Mouse (Mus musculus): Measurements from ENCODE around the gene Rapgef3. TPM values are rescaled to one million over a fixed set of nuclear protein-coding genes. Genes with fewer than 3 reads are reported as not detected.

Gene Rapgef3
- total RNA-seq, 2 experiments from 2014 or later: 35.7 to 52.9 TPM

- intact Hi-C loops (cut with DNase I): no loop called here
- no peak for DNase-seq (ENCODE audit: low spot score in 2 of 2)
Measured at GRCm38 (mm10) chr15:97779576-97779975, 11.8 kb upstream of the Rapgef3 start.

- DNase-seq (ENCODE audit: low spot score in 2 of 2): no peak
- intact Hi-C loops (cut with DNase I): no loop called here
Measured at GRCm38 (mm10) chr15:97778311-97779098, 10.7 kb upstream of the Rapgef3 start, which contains the start of gene Slc48a1. Gene Slc48a1 (plus strand): TSS chr15:97778520.

- intact Hi-C loops (cut with DNase I): loop anchor here (1.0 kb wide), 1 partner anchor 60 kb away; no protein-coding TSS in a partner anchor
Measured at GRCm38 (mm10) chr15:97776919-97777318, 9.1 kb upstream of the Rapgef3 start.

DNA sequence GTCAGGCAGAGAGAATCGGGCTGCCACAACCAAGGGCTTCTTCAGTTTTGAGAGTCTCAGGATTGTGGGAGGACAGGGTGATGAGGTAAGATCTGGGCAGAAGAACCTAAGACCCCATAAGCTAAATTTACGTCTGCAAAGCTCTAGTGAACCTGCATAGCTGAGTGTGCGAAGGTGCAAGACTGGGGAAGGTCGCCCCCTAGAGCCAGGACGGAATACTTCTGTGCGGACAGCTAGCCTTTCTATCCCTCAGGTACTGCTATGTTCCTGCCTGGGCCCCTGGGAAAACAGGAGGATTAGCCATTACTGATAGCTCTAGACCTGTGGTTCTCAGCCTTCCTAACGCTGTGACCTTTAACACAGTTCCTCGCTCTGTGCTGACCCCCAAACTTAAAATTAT, 8.7 kb upstream of the Rapgef3 start:
- intact Hi-C loops (cut with DNase I): loop anchor here (1.0 kb wide), 1 partner anchor 59 kb away; no protein-coding TSS in a partner anchor
- peak; percentile 64 to 65 for DNase-seq (ENCODE audit: low spot score in 2 of 2)

More at GRCm38 (mm10) chr15:97776919-97777318, 9.1 kb upstream of the Rapgef3 start:
- DNase-seq (ENCODE audit: low spot score in 2 of 2): no peak

GRCm38 (mm10) chr15:97773961-97774370, 6.2 kb upstream of the Rapgef3 start:
- no peak for DNase-seq (ENCODE audit: low spot score in 2 of 2)
- intact Hi-C loops (cut with DNase I): no loop called here

GRCm38 (mm10) chr15:97773108-97773507, 5.3 kb upstream of the Rapgef3 start:
- no peak for DNase-seq (ENCODE audit: low spot score in 2 of 2)
- intact Hi-C loops (cut with DNase I): no loop called here

GRCm38 (mm10) chr15:97770280-97770679, 2.5 kb upstream of the Rapgef3 start:
- intact Hi-C loops (cut with DNase I): no loop called here
- no peak for DNase-seq (ENCODE audit: low spot score in 2 of 2)

GRCm38 (mm10) chr15:97768192-97768591, 420 bp upstream of the Rapgef3 start:
- DNase-seq (ENCODE audit: low spot score in 2 of 2): no peak
- intact Hi-C loops (cut with DNase I): no loop called here

DNA sequence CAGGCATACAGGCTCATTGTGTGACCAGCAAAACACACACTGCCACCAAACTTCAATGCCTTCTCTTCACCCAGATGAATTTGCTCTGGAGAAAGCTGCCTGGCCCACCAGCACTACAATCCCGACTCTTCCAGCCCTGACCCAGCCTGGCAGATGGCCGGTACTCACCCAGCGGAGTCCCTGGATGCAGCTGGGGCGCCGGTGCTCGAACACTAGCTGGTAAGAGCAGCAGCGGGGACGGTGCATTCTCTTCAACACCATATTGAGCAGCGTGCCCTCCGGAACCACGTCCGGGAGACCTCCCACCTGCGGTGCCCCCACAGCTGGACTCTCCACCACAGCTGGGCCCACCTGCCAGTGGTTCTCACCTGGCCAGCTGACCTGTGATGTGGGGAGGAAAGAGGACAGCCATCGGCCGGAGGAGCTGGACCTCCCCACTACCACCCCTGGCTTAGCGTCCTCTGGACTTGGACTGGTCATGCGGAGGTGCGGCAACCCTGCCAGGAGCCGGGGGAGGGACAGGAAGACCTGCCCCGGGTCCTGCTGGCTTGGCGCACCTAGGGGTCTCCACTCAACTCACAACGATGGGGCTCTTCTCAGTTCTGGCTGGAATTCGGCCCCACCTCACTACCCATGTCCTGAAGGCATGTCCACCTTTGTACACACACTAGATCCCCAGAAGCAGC, 1.0 kb downstream of the Rapgef3 start:
- intact Hi-C loops (cut with DNase I): loop anchor here (2.0 kb wide), 2 partner anchors 16 to 38 kb away; no protein-coding TSS in a partner anchor
- DNase-seq (ENCODE audit: low spot score in 2 of 2): no peak

DNA sequence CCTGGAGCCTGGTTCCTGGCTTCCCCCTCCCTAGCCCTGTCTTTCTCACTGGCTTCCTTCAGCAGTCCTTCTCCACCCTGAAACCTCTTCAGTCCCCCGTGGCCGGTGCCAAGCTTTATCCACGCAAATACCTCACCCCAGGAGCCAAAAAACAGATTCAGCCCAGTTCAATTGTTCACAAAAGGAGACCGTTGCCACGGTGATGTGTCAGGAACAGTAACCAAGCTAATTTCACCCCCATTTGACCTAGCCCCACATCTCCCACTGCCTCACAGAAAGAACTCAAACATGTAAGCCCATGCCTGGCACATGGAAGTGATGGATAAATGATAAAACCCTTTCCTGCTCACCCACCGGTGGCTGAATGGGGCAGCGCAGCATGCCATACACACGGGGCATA, 1.6 kb downstream of the Rapgef3 start:
- intact Hi-C loops (cut with DNase I): loop anchor here (2.0 kb wide), 2 partner anchors 15 to 37 kb away; no protein-coding TSS in a partner anchor

GRCm38 (mm10) chr15:97765090-97765794, 2.5 kb downstream of the Rapgef3 start:
- intact Hi-C loops (cut with DNase I): no loop called here
- DNase-seq (ENCODE audit: low spot score in 2 of 2): no peak

More for the DNA sequence above, 1.6 kb downstream of the Rapgef3 start:
- no peak for DNase-seq (ENCODE audit: low spot score in 2 of 2)

DNA sequence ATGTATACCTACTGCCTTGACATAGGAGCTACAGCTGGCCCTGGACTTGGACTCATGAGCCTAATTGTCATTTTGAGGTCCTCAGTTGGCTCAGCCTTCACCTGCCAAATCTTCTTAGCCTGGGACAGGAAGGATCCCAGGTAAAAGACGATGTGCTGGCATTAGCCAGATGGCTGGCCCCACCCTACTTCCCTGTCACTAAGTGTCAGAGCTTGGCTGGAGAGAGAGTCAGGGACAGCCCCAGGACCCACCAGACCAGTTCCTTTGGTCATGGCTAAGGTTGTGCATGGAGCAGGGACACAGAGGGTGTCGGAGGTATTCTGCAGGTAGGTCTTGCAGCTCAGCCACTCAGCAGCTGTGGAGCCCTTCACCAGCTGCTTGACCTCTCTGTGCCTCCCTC, 3.2 kb downstream of the Rapgef3 start:
- DNase-seq (ENCODE audit: low spot score in 2 of 2): no peak
- intact Hi-C loops (cut with DNase I): no loop called here

- intact Hi-C loops (cut with DNase I): no loop called here
- DNase-seq (ENCODE audit: low spot score in 2 of 2): no peak
Measured at GRCm38 (mm10) chr15:97763256-97764049, 4.3 kb downstream of the Rapgef3 start.

DNA sequence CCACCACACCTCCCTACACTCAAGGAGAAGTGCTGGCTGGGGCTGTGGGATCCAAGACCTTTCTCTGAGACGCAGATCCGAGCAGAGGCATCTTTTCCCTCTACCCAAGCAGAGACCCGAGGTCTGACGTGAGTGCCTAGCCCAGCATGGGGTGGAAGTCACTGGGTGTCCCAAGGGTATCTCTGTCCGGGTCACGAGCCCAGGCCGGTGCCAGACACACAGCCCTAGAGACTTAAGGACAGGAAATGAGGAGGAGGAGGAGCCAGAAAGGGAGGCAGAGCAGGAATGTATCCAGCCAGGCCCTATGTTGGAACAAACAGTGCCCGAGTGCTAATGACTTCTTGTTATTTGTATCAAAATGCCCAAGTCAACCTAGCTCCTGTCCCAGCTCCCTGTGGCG, 5.0 kb downstream of the Rapgef3 start:
- intact Hi-C loops (cut with DNase I): no loop called here
- DNase-seq (ENCODE audit: low spot score in 2 of 2): no peak

- no peak for DNase-seq (ENCODE audit: low spot score in 2 of 2)
- intact Hi-C loops (cut with DNase I): no loop called here
Measured at GRCm38 (mm10) chr15:97761438-97761837, 6.3 kb downstream of the Rapgef3 start.

GRCm38 (mm10) chr15:97760952-97761351, 6.8 kb downstream of the Rapgef3 start:
- intact Hi-C loops (cut with DNase I): no loop called here
- no peak for DNase-seq (ENCODE audit: low spot score in 2 of 2)

DNA sequence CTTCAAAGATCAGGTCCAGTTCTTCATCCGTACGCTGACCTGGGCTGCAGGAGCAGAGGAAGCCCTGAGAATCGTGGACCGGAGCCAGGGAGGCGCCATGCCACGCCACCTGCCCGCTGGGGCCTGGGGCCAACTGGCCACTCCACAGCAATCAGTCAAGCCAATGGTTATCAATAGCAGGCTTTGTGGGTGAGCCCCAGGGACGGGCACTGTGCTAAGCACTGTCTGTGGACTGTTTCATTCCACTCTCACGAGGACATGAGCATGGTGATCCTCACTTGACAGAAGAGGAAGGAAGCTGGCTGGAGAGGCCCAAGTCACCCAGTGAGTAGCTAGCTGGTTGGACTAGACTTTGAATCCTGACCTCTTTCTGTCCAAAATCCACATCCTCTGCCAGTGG, 7.8 kb downstream of the Rapgef3 start:
- intact Hi-C loops (cut with DNase I): no loop called here
- peak; percentile 49 for DNase-seq (ENCODE audit: low spot score in 2 of 2)

DNA sequence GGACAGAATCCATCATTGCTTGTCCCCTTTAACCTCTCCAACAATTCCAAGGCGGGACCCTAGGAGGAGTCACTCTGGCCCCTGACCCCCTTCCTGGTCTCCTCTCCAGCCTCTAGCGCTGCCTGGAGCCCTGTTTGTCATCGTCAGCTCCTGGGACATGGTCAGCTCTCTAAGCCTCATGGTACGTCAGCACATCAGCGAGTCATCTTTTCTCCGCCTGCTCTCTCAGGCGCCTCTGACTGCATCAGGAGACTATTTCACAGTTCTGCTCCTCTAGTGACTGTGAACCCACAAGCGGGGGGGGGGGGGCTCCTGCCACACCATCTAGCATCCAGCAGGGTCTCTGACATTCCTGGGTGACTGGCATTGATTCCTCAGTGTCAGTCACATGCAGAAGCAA, 12.4 kb downstream of the Rapgef3 start:
- intact Hi-C loops (cut with DNase I): no loop called here
- DNase-seq (ENCODE audit: low spot score in 2 of 2): no peak

DNA sequence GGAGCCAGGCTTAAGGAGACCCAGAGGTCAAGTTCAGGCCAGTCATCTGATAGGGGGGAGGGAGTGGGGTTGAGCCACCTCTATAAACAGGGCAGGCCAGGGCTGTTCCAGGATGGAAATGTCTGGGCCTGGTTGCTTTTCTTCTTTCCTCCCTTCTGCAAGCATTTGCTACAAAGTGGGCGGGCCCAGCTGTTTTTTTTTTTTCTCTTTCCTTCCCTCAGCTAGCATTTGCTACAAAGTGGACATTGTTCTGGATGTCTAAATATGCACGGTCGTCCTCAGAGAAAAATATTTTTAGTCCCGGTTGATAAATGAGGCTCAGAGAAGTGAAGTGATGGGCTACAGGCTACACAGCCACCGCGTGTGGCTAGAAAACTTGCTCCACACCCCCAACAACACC, 13.3 kb downstream of the Rapgef3 start:
- DNase-seq (ENCODE audit: low spot score in 2 of 2): no peak
- intact Hi-C loops (cut with DNase I): no loop called here
